Mouse (Mus musculus) MEL (cell line): Measurements from ENCODE around the gene Pabpn1l. TPM values are rescaled to one million over a fixed set of nuclear protein-coding genes. Genes with fewer than 3 reads are reported as not detected.

Source experiments
- DNase-seq: peaks from one replicate; pipeline ENCODE4 v3.0.0; 2011; ENCODE audit warnings: low read depth, low spot score
- H3K27ac ChIP-seq: 2 replicates; pipeline ENCODE4 v1.5.1; 2012; ENCODE audit warnings: low read depth, mild to moderate bottlenecking, control low read depth, low read length, moderate library complexity; ENCODE audit not compliant: control insufficient read depth
- H3K27me3 ChIP-seq, 2 experiments: fragments of 150-350 bp in 1 of 2; sonication (generic) in 1 of 2; 2 replicates each; pipeline ENCODE4 v1.6.1; 2012; ENCODE audit warnings: low read length in 2 of 2, mild to moderate bottlenecking in 2 of 2, improper control_type of control experiment in 1 of 2, moderate library complexity in 1 of 2; ENCODE audit not compliant: insufficient read depth in 2 of 2, control insufficient read depth in 1 of 2
- H3K36me3 ChIP-seq, 2 experiments: 2 replicates each; pipeline ENCODE4 v1.6.1; 2012 to 2014; ENCODE audit warnings: low read length in 2 of 2, improper control_type of control experiment in 1 of 2, inconsistent platforms in 1 of 2, mild to moderate bottlenecking in 1 of 2; ENCODE audit not compliant: insufficient read depth in 2 of 2, control insufficient read depth in 1 of 2
- H3K4me1 ChIP-seq, 2 experiments: fragments of 150-350 bp in 1 of 2; sonication (generic) in 1 of 2; 2 replicates each; pipeline ENCODE4 v1.6.1; 2012; ENCODE audit warnings: low read length in 2 of 2, improper control_type of control experiment in 1 of 2, mild to moderate bottlenecking in 1 of 2; ENCODE audit not compliant: insufficient read depth in 2 of 2, control insufficient read depth in 1 of 2
- H3K4me3 ChIP-seq, 2 experiments: fragments of 150-350 bp in 1 of 2; sonication (generic) in 1 of 2; 2 replicates each; pipeline ENCODE4 v1.5.1; 2012; ENCODE audit warnings: low read depth in 2 of 2, low read length in 2 of 2, mild to moderate bottlenecking in 2 of 2, moderate library complexity in 2 of 2, control low read depth in 1 of 2, improper control_type of control experiment in 1 of 2; ENCODE audit not compliant: control insufficient read depth in 1 of 2, insufficient read depth in 1 of 2
- H3K79me2 ChIP-seq: 2 replicates; pipeline ENCODE4 v1.6.1; 2012; ENCODE audit warnings: mild to moderate bottlenecking, low read length, moderate library complexity; ENCODE audit not compliant: control insufficient read depth, poor library complexity, insufficient read depth
- H3K9ac ChIP-seq: 2 replicates; pipeline ENCODE4 v1.6.1; 2012; ENCODE audit warnings: low read depth, mild to moderate bottlenecking, control low read depth, low read length, moderate library complexity; ENCODE audit not compliant: control insufficient read depth, poor library complexity, severe bottlenecking
- H3K9me3 ChIP-seq: fragments of 150-350 bp; sonication (generic); replicated peaks from 2 replicates; pipeline ENCODE4 v1.6.1; 2012; ENCODE audit warnings: mild to moderate bottlenecking, low read length, improper control_type of control experiment, moderate library complexity; ENCODE audit not compliant: insufficient read depth
- CHD2 ChIP-seq: IDR thresholded peaks from 2 replicates; pipeline ENCODE4 v1.6.1; 2011; ENCODE audit warnings: low read length, improper control_type of control experiment
- CTCF ChIP-seq, 3 experiments: IDR thresholded peaks in 2 of 3; conservative IDR thresholded peaks in 1 of 3; 2 replicates each; pipeline ENCODE4 v1.5.1; 2011 to 2012; ENCODE audit warnings: low read length in 3 of 3, low read depth in 2 of 3, mild to moderate bottlenecking in 2 of 3, improper control_type of control experiment in 1 of 3, inconsistent platforms in 1 of 3, mixed read lengths in 1 of 3, moderate library complexity in 1 of 3; ENCODE audit not compliant: control insufficient read depth in 1 of 3, insufficient read depth in 1 of 3, poor library complexity in 1 of 3, severe bottlenecking in 1 of 3
- ELF1 ChIP-seq: IDR thresholded peaks from 2 replicates; pipeline ENCODE4 v1.6.1; 2014; ENCODE audit warnings: low read depth, mild to moderate bottlenecking, inconsistent platforms, low read length, improper control_type of control experiment, moderate library complexity
- EP300 ChIP-seq, 2 experiments: IDR thresholded peaks; 2 replicates each; pipeline ENCODE4 v1.6.1; 2011; ENCODE audit warnings: improper control_type of control experiment in 2 of 2, low read length in 2 of 2, low read depth in 1 of 2, mild to moderate bottlenecking in 1 of 2
- ETS1 ChIP-seq: IDR thresholded peaks from 2 replicates; pipeline ENCODE4 v1.6.1; 2012; ENCODE audit warnings: low read depth, mild to moderate bottlenecking, inconsistent platforms, low read length, improper control_type of control experiment, moderate library complexity
- GABPA ChIP-seq: IDR thresholded peaks from 2 replicates; pipeline ENCODE4 v1.6.1; 2012; ENCODE audit warnings: low read depth, mild to moderate bottlenecking, inconsistent platforms, low read length, improper control_type of control experiment, moderate library complexity
- JUND ChIP-seq: IDR thresholded peaks from 2 replicates; pipeline ENCODE4 v1.6.1; 2011; ENCODE audit warnings: low read depth, mild to moderate bottlenecking, improper control_type of control experiment, low read length
- KAT2A ChIP-seq: conservative IDR thresholded peaks from 2 replicates; pipeline ENCODE4 v1.6.1; 2012; ENCODE audit warnings: low read depth, low read length, improper control_type of control experiment, inconsistent platforms
- MAZ ChIP-seq: IDR thresholded peaks from 2 replicates; pipeline ENCODE4 v1.6.1; 2012; ENCODE audit warnings: low read depth, mild to moderate bottlenecking, inconsistent platforms, low read length, improper control_type of control experiment
- MXI1 ChIP-seq: IDR thresholded peaks from 2 replicates; pipeline ENCODE4 v1.6.1; 2011; ENCODE audit warnings: mild to moderate bottlenecking, low read depth, low read length, improper control_type of control experiment
- MYB ChIP-seq: IDR thresholded peaks from 2 replicates; pipeline ENCODE4 v1.6.1; 2011; ENCODE audit warnings: mild to moderate bottlenecking, low read depth, low read length, improper control_type of control experiment
- NELFE ChIP-seq: IDR thresholded peaks from 2 replicates; pipeline ENCODE4 v1.6.1; 2011; ENCODE audit warnings: low read depth, low read length, improper control_type of control experiment
- POLR2A ChIP-seq, 2 experiments: IDR thresholded peaks; 2 replicates each; pipeline ENCODE4 v1.6.1; 2011 to 2012; ENCODE audit warnings: low read length in 2 of 2, mild to moderate bottlenecking in 2 of 2, control low read depth in 1 of 2, improper control_type of control experiment in 1 of 2, low read depth in 1 of 2, moderate library complexity in 1 of 2; ENCODE audit not compliant: control insufficient read depth in 1 of 2, insufficient read depth in 1 of 2, poor library complexity in 1 of 2
- POLR2AphosphoS2 ChIP-seq: IDR thresholded peaks from 2 replicates; pipeline ENCODE4 v1.6.1; 2011; ENCODE audit warnings: low read length, improper control_type of control experiment
- POLR2AphosphoS5 ChIP-seq: IDR thresholded peaks from 2 replicates; pipeline ENCODE4 v1.6.1; 2012; ENCODE audit warnings: low read depth, borderline replicate concordance, mild to moderate bottlenecking, inconsistent platforms, low read length, moderate library complexity, mixed read lengths
- RAD21 ChIP-seq: IDR thresholded peaks from 2 replicates; pipeline ENCODE4 v1.6.1; 2011; ENCODE audit warnings: mild to moderate bottlenecking, low read depth, low read length, improper control_type of control experiment
- RCOR1 ChIP-seq: IDR thresholded peaks from 2 replicates; pipeline ENCODE4 v1.6.1; 2012; ENCODE audit warnings: low read depth, mild to moderate bottlenecking, inconsistent platforms, low read length, improper control_type of control experiment
- TBP ChIP-seq: IDR thresholded peaks from 2 replicates; pipeline ENCODE4 v1.8.0; 2011; ENCODE audit warnings: low read depth, low read length, improper control_type of control experiment
- TCF12 ChIP-seq: IDR thresholded peaks from 2 replicates; pipeline ENCODE4 v1.6.1; 2014; ENCODE audit warnings: low read depth, mild to moderate bottlenecking, inconsistent platforms, low read length, improper control_type of control experiment, moderate library complexity
- UBTF ChIP-seq: IDR thresholded peaks from 2 replicates; pipeline ENCODE4 v1.6.1; 2012; ENCODE audit warnings: low read depth, mild to moderate bottlenecking, inconsistent platforms, low read length, improper control_type of control experiment, moderate library complexity, borderline replicate concordance; ENCODE audit not compliant: insufficient read depth
- USF1 ChIP-seq: IDR thresholded peaks from 2 replicates; pipeline ENCODE4 v1.6.1; 2014; ENCODE audit warnings: low read depth, mild to moderate bottlenecking, inconsistent platforms, low read length, improper control_type of control experiment, moderate library complexity
- ZC3H11A ChIP-seq: IDR thresholded peaks from 2 replicates; pipeline ENCODE4 v1.6.1; 2012; ENCODE audit warnings: low read depth, mild to moderate bottlenecking, inconsistent platforms, low read length, improper control_type of control experiment
- ZKSCAN1 ChIP-seq: IDR thresholded peaks from 2 replicates; pipeline ENCODE4 v1.6.1; 2012; ENCODE audit warnings: low read depth, mild to moderate bottlenecking, inconsistent platforms, low read length, improper control_type of control experiment, moderate library complexity
- ZMIZ1 ChIP-seq: IDR thresholded peaks from 2 replicates; pipeline ENCODE4 v1.6.1; 2012; ENCODE audit warnings: low read depth, mild to moderate bottlenecking, inconsistent platforms, low read length, improper control_type of control experiment, moderate library complexity
- polyA plus RNA-seq, 2 experiments: library from polyadenylated mRNA; stranded (reverse) in 1 of 2; unstranded in 1 of 2; fragments of >175 nt in 1 of 2; fragments of >200 nt in 1 of 2; gene quantifications; 2 replicates each; pipeline versions ENCODE4 v1.2.1 to v1.2.4; 2012; ENCODE audit warnings: low replicate concordance in 2 of 2, low read depth in 1 of 2; ENCODE audit not compliant: insufficient read length in 2 of 2, insufficient read depth in 1 of 2, missing spikeins in 1 of 2
- total RNA-seq: library from RNA; depleted of rRNA; stranded (reverse); fragments of 300-350 nt; gene quantifications from 2 replicates; pipeline ENCODE4 v1.2.3, GENCODE M21; 2012

Pabpn1l gene
- total and polyA plus RNA-seq, 3 experiments = 0.15 TPM; not detected in 2

DNA sequence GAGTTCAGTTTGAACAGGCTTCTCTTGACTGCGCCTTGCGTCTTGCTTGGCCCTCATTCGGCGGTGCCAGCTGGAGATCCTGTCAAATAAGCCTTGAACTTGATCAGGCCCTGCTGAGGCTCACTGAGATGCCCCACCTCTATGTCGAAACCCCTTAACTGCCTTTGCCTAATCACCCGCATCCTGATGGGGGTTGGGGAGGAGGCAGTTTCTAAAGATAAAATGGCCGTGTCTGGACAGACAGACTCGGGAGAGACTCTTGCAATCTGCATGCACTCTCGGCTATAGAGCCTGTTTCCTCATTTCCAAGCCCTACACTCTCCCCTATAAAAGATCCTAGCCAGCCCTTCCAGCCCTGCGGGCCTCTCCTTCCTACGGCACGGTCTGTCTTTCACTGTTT lies 29.3 kb downstream of the Pabpn1l start:
- H3K79me2 ChIP-seq = no peaks in the 10 kb centered on the region
- H3K9ac ChIP-seq = no peak overlapping the region
- TF ChIP-seq TBP = no peak
- no peak for TF ChIP-seq RAD21
- TF ChIP-seq RCOR1 = no peak
- no peak overlapping the region for H3K4me3 ChIP-seq
- DNase-seq = no peak
- H3K9me3 ChIP-seq = no peaks in the 10 kb centered on the region
- no peak overlapping the region for H3K27ac ChIP-seq
- no peaks in the 10 kb centered on the region for H3K27me3 ChIP-seq
- no peaks in the 10 kb centered on the region for H3K4me1 ChIP-seq
- H3K36me3 ChIP-seq = no peaks in the 10 kb centered on the region

DNA sequence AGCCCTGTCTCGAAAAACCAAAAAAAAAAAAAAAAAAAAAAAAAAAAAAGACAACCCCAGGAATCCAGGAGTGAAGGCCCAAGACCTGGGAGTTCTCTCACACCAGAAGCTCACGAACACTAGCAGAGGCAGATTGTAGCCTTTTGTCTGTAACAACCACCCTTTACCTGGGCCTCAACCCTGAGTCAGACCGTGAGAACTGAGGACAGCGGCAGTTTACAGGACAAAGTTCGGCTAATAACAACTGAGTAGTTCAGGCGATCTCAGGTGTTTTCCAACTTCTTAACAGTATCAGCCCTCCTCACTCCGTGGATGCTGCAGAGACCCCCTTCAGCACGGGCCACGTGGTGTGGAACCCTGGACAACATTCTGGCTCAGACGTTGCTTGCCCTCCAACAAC lies 35.8 kb downstream of the Pabpn1l start:
- Histone ChIP-seq H3K4me3 (no peak overlapping the region), H3K4me1 (no peaks in the 10 kb centered on the region), H3K9me3 (no peaks in the 10 kb centered on the region), H3K9ac (no peak overlapping the region), H3K79me2 (no peaks in the 10 kb centered on the region), H3K27ac (no peak overlapping the region), H3K27me3 (no peaks in the 10 kb centered on the region), H3K36me3 (no peaks in the 10 kb centered on the region)
- no peak for DNase-seq
- TF ChIP-seq ETS1 (no peak), ZC3H11A (no peak), ZKSCAN1 (no peak), USF1 (no peak), TBP (no peak), POLR2A (IDR thresholded peaks at IDR 0.05; ENCODE audit: control insufficient read depth in 1 of 2, insufficient read depth in 1 of 2, low read depth in 1 of 2, low read length in 2 of 2, poor library complexity in 1 of 2) (no peak), EP300 (IDR thresholded peaks at IDR 0.05; ENCODE audit: low read depth in 1 of 2, low read length in 2 of 2) (no peak), MAZ (no peak), JUND (no peak), POLR2AphosphoS5 (no peak), ZMIZ1 (no peak), CHD2 (no peak)

DNA sequence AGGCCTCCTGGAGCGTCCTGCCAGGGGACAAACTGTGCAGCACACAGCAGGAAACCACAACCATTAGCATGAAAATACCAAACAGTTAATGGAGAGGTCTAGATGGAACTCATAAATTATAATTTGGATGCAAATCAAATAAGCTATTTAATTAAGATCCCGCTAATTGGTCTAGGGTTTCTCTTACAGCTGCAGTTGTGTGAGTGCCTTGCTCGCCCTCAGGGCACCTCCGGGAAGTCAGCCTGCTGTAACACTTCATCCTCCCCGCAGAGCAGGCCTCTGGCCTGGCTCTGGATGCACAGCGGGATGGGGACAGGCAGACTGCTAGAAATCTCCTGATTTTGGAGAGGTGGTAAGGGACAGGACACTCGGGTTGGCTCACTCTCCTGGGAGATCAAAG lies 36.4 kb downstream of the Pabpn1l start:
- TF ChIP-seq TCF12 = no peak
- no peak for TF ChIP-seq GABPA
- no peak for TF ChIP-seq KAT2A
- no peak for TF ChIP-seq UBTF
- TF ChIP-seq MYB = no peak
- no peak for TF ChIP-seq MAZ
- TF ChIP-seq NELFE = no peak
- no peak for TF ChIP-seq MXI1
- TF ChIP-seq POLR2AphosphoS2 = no peak
- TF ChIP-seq RCOR1 = no peak
- no peak for TF ChIP-seq ELF1
- no peak for TF ChIP-seq ZC3H11A
- no peak for TF ChIP-seq CTCF (IDR thresholded peaks at IDR 0.05 in 2 of 3, conservative IDR thresholded peaks at IDR 0.05 in 1 of 3; ENCODE audit: control insufficient read depth in 1 of 3, insufficient read depth in 1 of 3, low read depth in 2 of 3, low read length in 3 of 3, poor library complexity in 1 of 3, severe bottlenecking in 1 of 3)
- H3K4me3 ChIP-seq = no peak overlapping the region
- no peak for DNase-seq
- H3K27me3 ChIP-seq = no peaks in the 10 kb centered on the region
- no peak overlapping the region for H3K9ac ChIP-seq
- H3K79me2 ChIP-seq = no peaks in the 10 kb centered on the region
- no peak overlapping the region for H3K27ac ChIP-seq
- no peaks in the 10 kb centered on the region for H3K36me3 ChIP-seq
- no peaks in the 10 kb centered on the region for H3K4me1 ChIP-seq
- no peaks in the 10 kb centered on the region for H3K9me3 ChIP-seq
